Mouse (Mus musculus) olfactory bulb, adult 2 months (tissue): ENCODE results near the gene Arid1b.

Experiments used
- CTCF ChIP-seq: fragments of 200-500 bp; IDR thresholded peaks from 2 replicates; pipeline ENCODE4 v1.5.1; 2012; ENCODE audit warnings: low read depth, mild to moderate bottlenecking, low read length, moderate library complexity; ENCODE audit not compliant: insufficient read depth
- POLR2A ChIP-seq: fragments of 200-500 bp; IDR thresholded peaks from 2 replicates; pipeline ENCODE4 v1.6.1; 2012; ENCODE audit warnings: mild to moderate bottlenecking, low read depth, low read length, moderate library complexity; ENCODE audit not compliant: insufficient read depth

DNA sequence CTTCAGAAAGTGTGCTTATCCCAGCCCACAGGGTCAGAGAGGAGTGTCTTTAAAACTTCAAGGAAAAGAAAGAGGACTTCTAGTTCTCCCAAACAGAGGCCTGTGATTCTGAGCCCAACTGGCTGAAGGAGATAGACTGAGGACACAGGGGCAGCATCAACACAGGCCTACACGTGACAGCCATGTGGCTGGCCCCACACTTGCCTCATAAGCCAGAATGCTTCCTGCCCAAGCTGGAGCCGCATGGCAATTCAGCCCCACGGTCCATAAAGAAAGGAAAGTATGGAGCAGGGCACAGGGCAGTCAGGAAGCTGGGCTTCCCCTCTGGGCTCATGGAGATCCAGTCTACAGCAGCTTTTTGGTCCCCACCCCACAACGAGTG, 293.1 kb downstream of the Arid1b start:
- TF ChIP-seq CTCF (no peak), POLR2A (no peak)
